Mouse (Mus musculus): ENCODE data around the gene Nktr.

The Nktr gene

GRCm38 (mm10) chr9:121761091-121761665, 42.2 kb downstream of the Nktr start:
- no peak for DNase-seq (ENCODE audit: low read depth, low spot score)

- DNase-seq (ENCODE audit: low read depth, low spot score), result no peak
These were observed 42.8 kb downstream of the Nktr start for GRCm38 (mm10) chr9:121761787-121762186.

GRCm38 (mm10) chr9:121762248-121762647, 43.3 kb downstream of the Nktr start:
- DNase-seq (ENCODE audit: low read depth, low spot score), result no peak

GRCm38 (mm10) chr9:121762761-121763160, 43.8 kb downstream of the Nktr start:
- DNase-seq (ENCODE audit: low read depth, low spot score), result no peak

GRCm38 (mm10) chr9:121763716-121764115, 44.7 kb downstream of the Nktr start:
- DNase-seq (ENCODE audit: low read depth, low spot score), result no peak

- DNase-seq (ENCODE audit: low read depth, low spot score), result no peak
These were observed 46.3 kb downstream of the Nktr start for GRCm38 (mm10) chr9:121765166-121765855.

GRCm38 (mm10) chr9:121772412-121772811, 53.4 kb downstream of the Nktr start:
- DNase-seq (ENCODE audit: low read depth, low spot score), result no peak

GRCm38 (mm10) chr9:121775951-121776350, 57.0 kb downstream of the Nktr start:
- DNase-seq (ENCODE audit: low read depth, low spot score), result no peak

- DNase-seq (ENCODE audit: low read depth, low spot score), result no peak
These were observed 57.5 kb downstream of the Nktr start for GRCm38 (mm10) chr9:121776511-121776910.

- DNase-seq (ENCODE audit: low read depth, low spot score), result no peak
These were observed 58.6 kb downstream of the Nktr start, which contains the start of gene Klhl40 for GRCm38 (mm10) chr9:121777484-121778065. Gene Klhl40 (plus strand): TSS chr9:121777607.

GRCm38 (mm10) chr9:121778066-121778624, 59.2 kb downstream of the Nktr start:
- DNase-seq (ENCODE audit: low read depth, low spot score), result no peak

GRCm38 (mm10) chr9:121784801-121785200, 65.8 kb downstream of the Nktr start:
- DNase-seq (ENCODE audit: low read depth, low spot score), result no peak

GRCm38 (mm10) chr9:121785261-121785660, 66.3 kb downstream of the Nktr start:
- DNase-seq (ENCODE audit: low read depth, low spot score), result no peak

GRCm38 (mm10) chr9:121786359-121786758, 67.4 kb downstream of the Nktr start:
- DNase-seq (ENCODE audit: low read depth, low spot score), result no peak

- no peak for DNase-seq (ENCODE audit: low read depth, low spot score)
These were observed 72.2 kb downstream of the Nktr start for GRCm38 (mm10) chr9:121791206-121791605.

- no peak for DNase-seq (ENCODE audit: low read depth, low spot score)
These were observed 73.0 kb downstream of the Nktr start, which contains the start of gene Hhatl for GRCm38 (mm10) chr9:121791757-121792521. Gene Hhatl (minus strand): TSS chr9:121792507.

GRCm38 (mm10) chr9:121794972-121795539, 76.1 kb downstream of the Nktr start:
- no peak for DNase-seq (ENCODE audit: low read depth, low spot score)

GRCm38 (mm10) chr9:121797722-121798121, 78.8 kb downstream of the Nktr start:
- no peak for DNase-seq (ENCODE audit: low read depth, low spot score)

- DNase-seq (ENCODE audit: low read depth, low spot score), result no peak
These were observed 80.0 kb downstream of the Nktr start for GRCm38 (mm10) chr9:121798887-121799520.

- no peak for DNase-seq (ENCODE audit: low read depth, low spot score)
These were observed 83.8 kb downstream of the Nktr start for GRCm38 (mm10) chr9:121802747-121803146.
